Mouse (Mus musculus): ENCODE data around the gene Spred1. TPM values are rescaled to one million over a fixed set of nuclear protein-coding genes. Genes with fewer than 3 reads are reported as not detected.

Gene Spred1
- polyA plus RNA-seq, 1 experiment from 2014 or later, result 7.4 TPM

DNA sequence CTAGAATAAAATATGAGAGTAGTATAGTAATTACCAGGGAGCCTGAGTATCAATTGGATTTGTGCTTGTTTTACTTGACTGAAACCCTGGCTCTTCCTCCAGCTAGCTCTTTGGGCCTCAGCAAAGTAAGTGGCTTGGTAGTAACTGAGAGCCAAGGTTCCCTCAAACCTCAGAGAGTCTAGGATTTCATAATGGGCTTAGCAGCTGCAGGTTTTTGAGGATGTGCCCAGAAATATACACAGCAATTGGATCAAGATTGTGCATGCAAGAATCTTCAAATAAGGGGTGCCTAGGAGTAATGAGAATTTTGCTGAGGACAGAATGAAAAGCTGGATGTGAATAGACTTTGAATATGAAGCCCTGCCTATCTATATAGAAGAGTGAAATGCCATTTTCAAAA lies 69.7 kb downstream of the Spred1 start:
- no peak overlapping the region for H3K27ac ChIP-seq (ENCODE audit: low read depth, low read length)
- no peak overlapping the region for H3K9ac ChIP-seq (ENCODE audit: low read depth, low read length)
- 0 out of 2 replicates have a peak, but pooled peaks cover 2% of the 10 kb centered on the region for H3K36me3 ChIP-seq (ENCODE audit: control insufficient read depth, insufficient read depth, low read length)
- H3K27me3 ChIP-seq (replicated peaks; ENCODE audit: control insufficient read depth, insufficient read depth, low read length), result no peaks in the 10 kb centered on the region
- no peak for ATAC-seq
- H3K4me2 ChIP-seq (ENCODE audit: low read length), result no peak overlapping the region
- H3K4me1 ChIP-seq (ENCODE audit: control insufficient read depth, insufficient read depth, low read depth, low read length), result no peaks in the 10 kb centered on the region
- H3K9me3 ChIP-seq (ENCODE audit: control insufficient read depth, low read length), result no peaks in the 10 kb centered on the region
- no peak overlapping the region for H3K4me3 ChIP-seq (ENCODE audit: low read length)

GRCm38 (mm10) chr2:117194309-117194708 lies 73.1 kb downstream of the Spred1 start:
- H3K27ac ChIP-seq (ENCODE audit: low read depth, low read length), result no peak overlapping the region
- no peaks in the 10 kb centered on the region for H3K27me3 ChIP-seq (replicated peaks; ENCODE audit: control insufficient read depth, insufficient read depth, low read length)
- no peaks in the 10 kb centered on the region for H3K9me3 ChIP-seq (ENCODE audit: control insufficient read depth, low read length)
- no peak overlapping the region for H3K4me3 ChIP-seq (ENCODE audit: low read length)
- no peak overlapping the region for H3K9ac ChIP-seq (ENCODE audit: low read depth, low read length)
- no peaks in the 10 kb centered on the region for H3K4me1 ChIP-seq (ENCODE audit: control insufficient read depth, insufficient read depth, low read depth, low read length)
- no peaks in the 10 kb centered on the region for H3K36me3 ChIP-seq (ENCODE audit: control insufficient read depth, insufficient read depth, low read length)
- ATAC-seq, result no peak
- H3K4me2 ChIP-seq (ENCODE audit: low read length), result no peak overlapping the region

- Histone ChIP-seq H3K9ac (ENCODE audit: low read depth, low read length) (no peak overlapping the region), H3K4me1 (ENCODE audit: control insufficient read depth, insufficient read depth, low read depth, low read length) (no peaks in the 10 kb centered on the region), H3K27me3 (replicated peaks; ENCODE audit: control insufficient read depth, insufficient read depth, low read length) (no peaks in the 10 kb centered on the region), H3K36me3 (ENCODE audit: control insufficient read depth, insufficient read depth, low read length) (no peaks in the 10 kb centered on the region), H3K27ac (ENCODE audit: low read depth, low read length) (no peak overlapping the region), H3K4me2 (ENCODE audit: low read length) (no peak overlapping the region), H3K9me3 (ENCODE audit: control insufficient read depth, low read length) (no peaks in the 10 kb centered on the region), H3K4me3 (ENCODE audit: low read length) (no peak overlapping the region)
- WGBS, result 15% methylated on average over 2 of the region's 2 CpGs
- no peak for ATAC-seq
Measured at GRCm38 (mm10) chr2:117195151-117195550, 74.0 kb downstream of the Spred1 start.

- no peaks in the 10 kb centered on the region for H3K4me1 ChIP-seq (ENCODE audit: control insufficient read depth, insufficient read depth, low read depth, low read length)
- H3K36me3 ChIP-seq (ENCODE audit: control insufficient read depth, insufficient read depth, low read length), result no peaks in the 10 kb centered on the region
- ATAC-seq, result no peak
- no peaks in the 10 kb centered on the region for H3K9me3 ChIP-seq (ENCODE audit: control insufficient read depth, low read length)
- 40% methylated on average over 7 of the region's 7 CpGs for WGBS
- H3K27me3 ChIP-seq (replicated peaks; ENCODE audit: control insufficient read depth, insufficient read depth, low read length), result no peaks in the 10 kb centered on the region
- no peak overlapping the region for H3K4me3 ChIP-seq (ENCODE audit: low read length)
- no peak overlapping the region for H3K9ac ChIP-seq (ENCODE audit: low read depth, low read length)
- no peak overlapping the region for H3K27ac ChIP-seq (ENCODE audit: low read depth, low read length)
- no peak overlapping the region for H3K4me2 ChIP-seq (ENCODE audit: low read length)
Measured at GRCm38 (mm10) chr2:117195578-117195977, 74.4 kb downstream of the Spred1 start.

- H3K4me2 ChIP-seq (ENCODE audit: low read length), result no peak overlapping the region
- H3K27me3 ChIP-seq (replicated peaks; ENCODE audit: control insufficient read depth, insufficient read depth, low read length), result no peaks in the 10 kb centered on the region
- no peak overlapping the region for H3K27ac ChIP-seq (ENCODE audit: low read depth, low read length)
- H3K9me3 ChIP-seq (ENCODE audit: control insufficient read depth, low read length), result no peaks in the 10 kb centered on the region
- no peaks in the 10 kb centered on the region for H3K36me3 ChIP-seq (ENCODE audit: control insufficient read depth, insufficient read depth, low read length)
- no peaks in the 10 kb centered on the region for H3K4me1 ChIP-seq (ENCODE audit: control insufficient read depth, insufficient read depth, low read depth, low read length)
- WGBS, result 16% methylated on average over 9 of the region's 9 CpGs
- no peak overlapping the region for H3K9ac ChIP-seq (ENCODE audit: low read depth, low read length)
- ATAC-seq, result no peak
- H3K4me3 ChIP-seq (ENCODE audit: low read length), result no peak overlapping the region
Measured at GRCm38 (mm10) chr2:117200869-117201338, 79.7 kb downstream of the Spred1 start.

GRCm38 (mm10) chr2:117203350-117203749 lies 82.2 kb downstream of the Spred1 start:
- Histone ChIP-seq H3K36me3 (ENCODE audit: control insufficient read depth, insufficient read depth, low read length) (no peaks in the 10 kb centered on the region), H3K9ac (ENCODE audit: low read depth, low read length) (no peak overlapping the region), H3K27me3 (replicated peaks; ENCODE audit: control insufficient read depth, insufficient read depth, low read length) (no peaks in the 10 kb centered on the region), H3K4me1 (ENCODE audit: control insufficient read depth, insufficient read depth, low read depth, low read length) (no peaks in the 10 kb centered on the region), H3K4me2 (ENCODE audit: low read length) (no peak overlapping the region), H3K27ac (ENCODE audit: low read depth, low read length) (no peak overlapping the region), H3K4me3 (ENCODE audit: low read length) (no peak overlapping the region), H3K9me3 (ENCODE audit: control insufficient read depth, low read length) (no peaks in the 10 kb centered on the region)
- WGBS, result 77% methylated on average over 5 of the region's 5 CpGs
- no peak for ATAC-seq

DNA sequence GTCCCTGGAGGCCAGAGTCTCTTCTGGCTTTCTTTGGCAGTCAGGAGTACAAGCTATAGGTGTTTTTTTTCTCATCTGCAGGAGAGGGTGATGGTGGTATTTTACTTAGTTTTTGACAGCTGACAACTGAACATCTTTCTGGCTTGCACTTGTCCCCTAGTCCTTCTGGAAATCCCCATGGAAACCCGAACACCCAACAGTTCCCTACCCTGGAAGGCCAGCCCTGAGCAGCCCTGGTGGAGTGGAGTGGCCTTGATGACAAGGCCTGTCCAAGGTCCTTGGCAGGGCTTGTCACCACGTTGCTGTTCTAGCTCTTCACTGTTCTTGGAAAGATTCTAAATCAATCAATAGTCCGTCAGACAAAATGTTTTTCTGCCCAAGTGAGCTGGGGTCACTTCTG lies 83.4 kb downstream of the Spred1 start:
- no peaks in the 10 kb centered on the region for H3K27me3 ChIP-seq (replicated peaks; ENCODE audit: control insufficient read depth, insufficient read depth, low read length)
- no peaks in the 10 kb centered on the region for H3K4me1 ChIP-seq (ENCODE audit: control insufficient read depth, insufficient read depth, low read depth, low read length)
- H3K4me2 ChIP-seq (ENCODE audit: low read length), result no peak overlapping the region
- no peak overlapping the region for H3K27ac ChIP-seq (ENCODE audit: low read depth, low read length)
- H3K36me3 ChIP-seq (ENCODE audit: control insufficient read depth, insufficient read depth, low read length), result no peaks in the 10 kb centered on the region
- H3K9me3 ChIP-seq (ENCODE audit: control insufficient read depth, low read length), result no peaks in the 10 kb centered on the region
- no peak for ATAC-seq
- WGBS, result 67% methylated on average over 3 of the region's 3 CpGs
- no peak overlapping the region for H3K9ac ChIP-seq (ENCODE audit: low read depth, low read length)
- no peak overlapping the region for H3K4me3 ChIP-seq (ENCODE audit: low read length)

DNA sequence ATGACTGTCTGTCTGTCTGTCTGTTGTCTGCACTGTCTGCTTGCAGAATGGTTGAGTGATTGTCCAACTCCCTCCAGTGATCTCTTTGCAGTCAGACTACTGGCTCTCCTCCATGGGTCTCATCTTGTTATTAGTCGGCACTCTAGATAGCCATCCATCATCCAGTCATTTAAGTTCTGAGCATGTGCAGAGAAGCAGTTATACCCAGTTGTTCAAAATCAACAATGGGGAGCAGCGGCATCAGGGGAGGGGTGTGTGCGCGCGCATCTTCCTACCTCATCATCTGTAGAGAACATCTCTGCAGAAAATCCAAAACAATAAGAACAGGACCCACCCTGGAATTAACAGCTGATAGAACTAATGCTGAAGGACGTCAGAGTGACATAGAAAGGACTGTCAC lies 83.9 kb downstream of the Spred1 start:
- WGBS, result 71% methylated on average over 6 of the region's 6 CpGs
- Histone ChIP-seq H3K9ac (ENCODE audit: low read depth, low read length) (no peak overlapping the region), H3K36me3 (ENCODE audit: control insufficient read depth, insufficient read depth, low read length) (no peaks in the 10 kb centered on the region), H3K4me3 (ENCODE audit: low read length) (no peak overlapping the region), H3K4me1 (ENCODE audit: control insufficient read depth, insufficient read depth, low read depth, low read length) (no peaks in the 10 kb centered on the region), H3K27me3 (replicated peaks; ENCODE audit: control insufficient read depth, insufficient read depth, low read length) (no peaks in the 10 kb centered on the region), H3K9me3 (ENCODE audit: control insufficient read depth, low read length) (no peaks in the 10 kb centered on the region), H3K27ac (ENCODE audit: low read depth, low read length) (no peak overlapping the region), H3K4me2 (ENCODE audit: low read length) (no peak overlapping the region)
- ATAC-seq, result no peak

DNA sequence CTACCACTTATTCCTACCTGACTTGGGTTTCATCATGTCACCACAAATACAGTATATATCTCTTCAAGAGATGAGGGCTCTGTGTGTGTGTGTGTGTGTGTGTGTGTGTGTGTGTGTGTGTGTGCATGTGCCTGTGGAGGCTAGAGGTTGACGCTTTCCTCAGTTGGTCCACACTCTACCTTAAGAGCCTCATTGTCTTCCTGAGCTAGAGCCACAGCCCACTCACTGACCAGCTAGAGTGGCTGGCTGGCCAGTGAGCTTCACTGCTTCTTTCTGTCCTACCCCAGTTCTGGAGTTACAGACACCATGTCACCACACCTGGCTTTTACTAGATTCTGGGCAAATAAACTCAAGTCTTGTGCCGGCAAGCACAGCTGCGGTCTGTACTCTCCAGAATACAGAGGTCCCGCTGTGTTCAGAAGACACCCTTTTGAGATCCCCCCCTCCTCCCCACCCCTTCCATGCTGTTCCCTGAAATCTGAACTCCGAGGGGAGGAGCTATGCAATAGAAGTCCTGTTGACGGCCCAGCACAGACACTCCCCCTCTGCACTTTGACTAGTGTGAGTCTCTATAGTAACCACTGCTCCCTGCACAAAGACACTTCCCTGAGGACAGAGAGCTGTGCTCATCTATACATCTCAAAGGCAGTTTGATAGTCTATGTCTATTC lies 89.4 kb downstream of the Spred1 start:
- H3K4me3 ChIP-seq (ENCODE audit: low read length), result no peak overlapping the region
- 2% methylated on average over 6 of the region's 6 CpGs for WGBS
- ATAC-seq, result peak; percentile 98
- H3K27me3 ChIP-seq (replicated peaks; ENCODE audit: control insufficient read depth, insufficient read depth, low read length), result no peaks in the 10 kb centered on the region
- H3K27ac ChIP-seq (ENCODE audit: low read depth, low read length), result no peak overlapping the region
- no peaks in the 10 kb centered on the region for H3K36me3 ChIP-seq (ENCODE audit: control insufficient read depth, insufficient read depth, low read length)
- peak overlapping the region; percentile 31 for H3K4me2 ChIP-seq (ENCODE audit: low read length)
- no peaks in the 10 kb centered on the region for H3K9me3 ChIP-seq (ENCODE audit: control insufficient read depth, low read length)
- peaks cover 4% of the 10 kb centered on the region; the same call in 1 of the 2 replicates for H3K4me1 ChIP-seq (ENCODE audit: control insufficient read depth, insufficient read depth, low read depth, low read length)
- H3K9ac ChIP-seq (ENCODE audit: low read depth, low read length), result no peak overlapping the region
